18 mouse cellular contexts compared by ENCODE assay signal in the genomic region with DNA sequence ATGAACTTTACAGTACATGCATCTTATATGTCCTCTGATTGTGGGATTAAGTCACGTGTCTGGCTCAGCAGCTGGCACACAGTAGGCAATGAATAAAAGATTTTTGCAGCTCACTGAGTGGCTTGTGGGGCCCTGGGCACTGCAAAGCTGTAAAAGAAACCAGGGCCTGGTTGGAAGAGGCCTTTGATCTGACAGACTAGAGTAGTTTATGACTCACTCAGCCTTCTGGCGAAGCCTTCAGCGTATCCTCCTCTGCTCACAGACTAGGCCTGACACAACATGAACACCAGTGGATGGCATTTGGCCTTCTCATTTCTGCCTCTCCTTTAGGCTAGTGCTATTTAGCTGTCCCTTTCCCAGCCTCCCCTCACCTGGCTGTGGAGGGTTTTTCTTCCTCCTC.
DNase-seq lines count a peak whose midpoint lies in the region; ATAC-seq and TF ChIP-seq lines count a peak whose summit lies in the region.
"Had no signal": no experiment of that assay in that cellular context is flagged by ENCODE, and none has a peak within 500 bp of the region (broad histone marks: within the 10 kb centered on the region; RNA-seq: fewer than 3 reads in every experiment).

No protein-coding gene starts in this region.

- no peak for TF ChIP-seq CTCF in kidney, postnatal 0 days (IDR thresholded peaks at IDR 0.05; ENCODE audit: low read depth)

- no peak overlapping the region for H3K9ac ChIP-seq in kidney, postnatal 0 days (ENCODE audit: low read depth, low read length)
- no peak overlapping the region for H3K9ac ChIP-seq in embryonic facial prominence, embryonic 14.5 days (ENCODE audit: low read depth, low read length)
- H3K9ac ChIP-seq in stomach, embryonic 16.5 days (ENCODE audit: low read length), result no peak overlapping the region
- H3K9ac ChIP-seq: limb, embryonic 13.5 days; liver, postnatal 0 days; midbrain, embryonic 12.5 days had no signal

- no peaks in the 10 kb centered on the region for H3K4me1 ChIP-seq in kidney, postnatal 0 days (replicated peaks; ENCODE audit: insufficient read depth, low read length)
- H3K4me1 ChIP-seq in embryonic facial prominence, embryonic 14.5 days (ENCODE audit: control insufficient read depth, insufficient read depth, low read length), result no peaks in the 10 kb centered on the region
- H3K4me1 ChIP-seq in stomach, embryonic 16.5 days (ENCODE audit: control insufficient read depth, insufficient read depth, low read length), result no peaks in the 10 kb centered on the region

- DNase-seq in kidney, postnatal 0 days (ENCODE audit: low spot score), result peak; percentile 82
- DNase-seq in kidney, adult 9 months, result no peak
- DNase-seq in adrenal gland, postnatal 10 days, result peak; percentile 49
- peak; percentile 30 for DNase-seq in embryonic facial prominence, embryonic 14.5 days (ENCODE audit: low spot score)
- DNase-seq: cerebellum, postnatal 10 days; gastrocnemius, postnatal 10 days; heart, postnatal 14 days; kidney, postnatal 14 days; layer of hippocampus, postnatal 36 days; liver, postnatal 0 days; lung, postnatal 4 days; thymus, adult 2 months had no signal

- no peak overlapping the region for H3K27ac ChIP-seq in kidney, postnatal 0 days
- H3K27ac ChIP-seq in embryonic facial prominence, embryonic 14.5 days (replicated peaks; ENCODE audit: low read depth, low read length), result no peak overlapping the region
- peak overlapping the region; percentile 22; the same call in 1 of the 2 replicates for H3K27ac ChIP-seq in stomach, embryonic 16.5 days (ENCODE audit: low read length)
- H3K27ac ChIP-seq: hindbrain, postnatal 0 days; limb, embryonic 13.5 days; midbrain, embryonic 12.5 days had no signal

- no peaks in the 10 kb centered on the region for H3K9me3 ChIP-seq in kidney, postnatal 0 days (replicated peaks; ENCODE audit: low read length)
- H3K9me3 ChIP-seq in embryonic facial prominence, embryonic 14.5 days (ENCODE audit: control insufficient read depth, low read length), result no peaks in the 10 kb centered on the region
- no peaks in the 10 kb centered on the region for H3K9me3 ChIP-seq in stomach, embryonic 16.5 days (replicated peaks; ENCODE audit: control insufficient read depth, low read length)
- H3K9me3 ChIP-seq: limb, embryonic 13.5 days; midbrain, embryonic 12.5 days had no signal

- no peak; the same call in 1 of the 2 replicates for ATAC-seq in kidney, postnatal 0 days (replicated peaks; ENCODE audit: low FRiP score, low read depth)
- no peak for ATAC-seq in embryonic facial prominence, embryonic 14.5 days (ENCODE audit: low read depth)
- ATAC-seq in stomach, embryonic 16.5 days (ENCODE audit: insufficient read depth, low FRiP score), result peak; percentile 62; the same call in 1 of the 2 replicates
- no peak for ATAC-seq in granulocyte monocyte progenitor cell, adult 5-6 weeks (replicated peaks; ENCODE audit: poor library complexity, severe bottlenecking)
- ATAC-seq in frontal cortex, adult (ENCODE audit: low TSS enrichment), result no peak
- ATAC-seq: hindbrain, postnatal 0 days; liver, postnatal 0 days had no signal

- no peaks in the 10 kb centered on the region for H3K27me3 ChIP-seq in kidney, postnatal 0 days (ENCODE audit: insufficient read depth, low read length)
- H3K27me3 ChIP-seq in embryonic facial prominence, embryonic 14.5 days (replicated peaks; ENCODE audit: control insufficient read depth, insufficient read depth, low read length), result no peaks in the 10 kb centered on the region
- no peaks in the 10 kb centered on the region for H3K27me3 ChIP-seq in stomach, embryonic 16.5 days (ENCODE audit: control insufficient read depth, insufficient read depth, low read length)
- H3K27me3 ChIP-seq: limb, embryonic 13.5 days; midbrain, embryonic 12.5 days had no signal

- H3K4me2 ChIP-seq in kidney, postnatal 0 days (ENCODE audit: low read length), result no peak overlapping the region
- no peak overlapping the region for H3K4me2 ChIP-seq in embryonic facial prominence, embryonic 14.5 days (ENCODE audit: low read depth, low read length)
- no peak overlapping the region for H3K4me2 ChIP-seq in stomach, embryonic 16.5 days (ENCODE audit: low read depth, low read length)
- H3K4me2 ChIP-seq: limb, embryonic 13.5 days; midbrain, embryonic 12.5 days had no signal

- no peak overlapping the region for H3K4me3 ChIP-seq in kidney, postnatal 0 days (replicated peaks; ENCODE audit: low read depth, low read length)
- H3K4me3 ChIP-seq in embryonic facial prominence, embryonic 14.5 days (ENCODE audit: low read depth, low read length), result no peak overlapping the region
- H3K4me3 ChIP-seq in stomach, embryonic 16.5 days (replicated peaks; ENCODE audit: low read length), result no peak overlapping the region
- H3K4me3 ChIP-seq: limb, embryonic 13.5 days; midbrain, embryonic 12.5 days had no signal

- WGBS in kidney, postnatal 0 days, result 40% methylated on average over 3 of the region's 3 CpGs
- WGBS in embryonic facial prominence, embryonic 14.5 days, result 83% methylated on average over 3 of the region's 3 CpGs
- WGBS in stomach, embryonic 16.5 days, result 61% methylated on average over 3 of the region's 3 CpGs

- no peaks in the 10 kb centered on the region for H3K36me3 ChIP-seq in kidney, postnatal 0 days (ENCODE audit: insufficient read depth, low read length)
- no peaks in the 10 kb centered on the region for H3K36me3 ChIP-seq in embryonic facial prominence, embryonic 14.5 days (ENCODE audit: control insufficient read depth, insufficient read depth, low read length)
- no peaks in the 10 kb centered on the region for H3K36me3 ChIP-seq in stomach, embryonic 16.5 days (ENCODE audit: control insufficient read depth, insufficient read depth, low read length)
- H3K36me3 ChIP-seq: limb, embryonic 13.5 days; midbrain, embryonic 12.5 days had no signal
